Mouse (Mus musculus): ENCODE measurements around the gene Ppil3. TPM values are rescaled to one million over a fixed set of nuclear protein-coding genes. Genes with fewer than 3 reads are reported as not detected.

Ppil3 gene
- polyA plus RNA-seq, 1 experiment, result 50.2 TPM

GRCm38 (mm10) chr1:58420961-58421360, 24.3 kb downstream of the Ppil3 start:
- H3K4me3 ChIP-seq (replicated peaks; ENCODE audit: control insufficient read depth, low read depth, low read length), result no peak overlapping the region
- WGBS, result 39% methylated on average over 7 of the region's 7 CpGs
- TF ChIP-seq POLR2A (IDR thresholded peaks at IDR 0.05; ENCODE audit: borderline replicate concordance, control insufficient read depth, low read depth, low read length), result no peak
- no peak for TF ChIP-seq CTCF (IDR thresholded peaks at IDR 0.05; ENCODE audit: control insufficient read depth, insufficient read depth, low read length)
- no peak overlapping the region for H3K27ac ChIP-seq (ENCODE audit: control insufficient read depth, insufficient read depth, low read depth, low read length, poor library complexity)
- no peaks in the 10 kb centered on the region; the same call in 1 of the 2 replicates for H3K4me1 ChIP-seq (ENCODE audit: control insufficient read depth, insufficient read depth, low read length)

DNA sequence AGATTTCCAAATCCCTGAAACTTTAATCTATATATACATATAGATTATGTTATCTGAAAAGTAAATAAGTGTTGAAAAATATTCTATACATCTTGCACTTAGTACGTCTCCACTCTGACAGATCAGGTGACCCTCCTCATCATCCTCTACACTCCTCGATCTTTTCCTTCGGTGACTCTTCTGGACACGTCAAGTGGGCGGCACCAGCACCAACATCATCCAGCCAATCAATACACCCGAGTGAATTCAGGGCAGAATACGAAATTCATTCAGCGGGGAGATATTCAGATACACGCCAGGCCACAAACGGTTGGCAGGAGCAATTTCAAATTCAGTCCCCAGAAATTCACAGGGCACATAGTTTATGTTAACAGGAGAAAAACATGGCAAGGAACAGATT, 25.3 kb downstream of the Ppil3 start:
- 76% methylated on average over 10 of the region's 10 CpGs for WGBS
- TF ChIP-seq CTCF (IDR thresholded peaks at IDR 0.05; ENCODE audit: control insufficient read depth, insufficient read depth, low read length), result no peak
- TF ChIP-seq POLR2A (IDR thresholded peaks at IDR 0.05; ENCODE audit: borderline replicate concordance, control insufficient read depth, low read depth, low read length), result no peak
- no peaks in the 10 kb centered on the region; the same call in 1 of the 2 replicates for H3K4me1 ChIP-seq (ENCODE audit: control insufficient read depth, insufficient read depth, low read length)
- no peak overlapping the region for H3K27ac ChIP-seq (ENCODE audit: control insufficient read depth, insufficient read depth, low read depth, low read length, poor library complexity)
- no peak overlapping the region for H3K4me3 ChIP-seq (replicated peaks; ENCODE audit: control insufficient read depth, low read depth, low read length)

DNA sequence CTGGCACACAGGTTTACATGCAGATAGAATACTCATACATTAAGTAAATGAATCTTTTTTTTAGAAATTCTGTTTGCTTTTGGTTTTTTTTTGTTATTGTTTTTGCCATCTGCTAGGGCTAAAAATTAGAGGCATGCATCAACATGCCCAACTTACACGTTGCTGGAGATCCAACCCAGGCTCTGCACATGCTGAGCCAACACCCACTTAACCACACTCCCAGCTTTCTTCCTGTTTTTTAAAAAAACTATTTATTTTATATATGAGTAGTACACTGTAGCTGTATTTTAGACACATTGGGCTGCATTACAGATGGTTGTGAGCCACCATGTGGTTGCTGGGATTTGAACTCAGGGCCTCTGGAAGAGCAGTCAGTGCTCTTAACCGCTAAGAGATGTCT, 29.2 kb downstream of the Ppil3 start:
- H3K4me1 ChIP-seq (ENCODE audit: control insufficient read depth, insufficient read depth, low read length), result no peaks in the 10 kb centered on the region; the same call in 1 of the 2 replicates
- no peak overlapping the region for H3K27ac ChIP-seq (ENCODE audit: control insufficient read depth, insufficient read depth, low read depth, low read length, poor library complexity)
- 45% methylated on average over 2 of the region's 2 CpGs for WGBS
- H3K4me3 ChIP-seq (replicated peaks; ENCODE audit: control insufficient read depth, low read depth, low read length), result no peak overlapping the region
- TF ChIP-seq POLR2A (IDR thresholded peaks at IDR 0.05; ENCODE audit: borderline replicate concordance, control insufficient read depth, low read depth, low read length) (no peak), CTCF (IDR thresholded peaks at IDR 0.05; ENCODE audit: control insufficient read depth, insufficient read depth, low read length) (no peak)

GRCm38 (mm10) chr1:58415442-58415841, 29.8 kb downstream of the Ppil3 start:
- Histone ChIP-seq H3K4me1 (ENCODE audit: control insufficient read depth, insufficient read depth, low read length) (no peaks in the 10 kb centered on the region; the same call in 1 of the 2 replicates), H3K4me3 (replicated peaks; ENCODE audit: control insufficient read depth, low read depth, low read length) (no peak overlapping the region), H3K27ac (ENCODE audit: control insufficient read depth, insufficient read depth, low read depth, low read length, poor library complexity) (no peak overlapping the region)
- WGBS, result 28% methylated on average over 1 of the region's 1 CpGs
- TF ChIP-seq CTCF (IDR thresholded peaks at IDR 0.05; ENCODE audit: control insufficient read depth, insufficient read depth, low read length) (no peak), POLR2A (IDR thresholded peaks at IDR 0.05; ENCODE audit: borderline replicate concordance, control insufficient read depth, low read depth, low read length) (no peak)

DNA sequence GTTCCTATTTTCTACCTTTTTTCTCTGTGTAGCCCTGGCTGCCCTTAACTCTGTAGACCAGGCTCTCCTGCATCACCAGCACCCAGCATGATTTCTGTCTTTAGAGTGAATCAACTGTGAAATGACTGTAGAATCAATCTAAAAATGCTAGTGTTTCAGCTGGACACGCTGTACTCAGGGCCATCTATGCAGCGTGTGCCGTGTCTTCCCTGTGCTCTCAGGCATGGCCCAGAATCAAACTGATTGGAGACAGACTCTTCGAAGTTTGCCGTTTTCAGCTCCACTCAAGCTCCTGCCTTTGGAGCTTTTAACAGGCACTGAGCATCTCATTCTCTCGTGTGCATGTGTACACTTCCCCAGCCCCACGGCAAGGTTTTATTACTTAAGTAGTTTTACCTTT, 34.5 kb downstream of the Ppil3 start:
- WGBS, result 88% methylated on average over 7 of the region's 7 CpGs
- TF ChIP-seq CTCF (IDR thresholded peaks at IDR 0.05; ENCODE audit: control insufficient read depth, insufficient read depth, low read length) (no peak), POLR2A (IDR thresholded peaks at IDR 0.05; ENCODE audit: borderline replicate concordance, control insufficient read depth, low read depth, low read length) (no peak)
- Histone ChIP-seq H3K4me1 (ENCODE audit: control insufficient read depth, insufficient read depth, low read length) (no peaks in the 10 kb centered on the region; the same call in 1 of the 2 replicates), H3K4me3 (replicated peaks; ENCODE audit: control insufficient read depth, low read depth, low read length) (no peak overlapping the region), H3K27ac (ENCODE audit: control insufficient read depth, insufficient read depth, low read depth, low read length, poor library complexity) (no peak overlapping the region)

DNA sequence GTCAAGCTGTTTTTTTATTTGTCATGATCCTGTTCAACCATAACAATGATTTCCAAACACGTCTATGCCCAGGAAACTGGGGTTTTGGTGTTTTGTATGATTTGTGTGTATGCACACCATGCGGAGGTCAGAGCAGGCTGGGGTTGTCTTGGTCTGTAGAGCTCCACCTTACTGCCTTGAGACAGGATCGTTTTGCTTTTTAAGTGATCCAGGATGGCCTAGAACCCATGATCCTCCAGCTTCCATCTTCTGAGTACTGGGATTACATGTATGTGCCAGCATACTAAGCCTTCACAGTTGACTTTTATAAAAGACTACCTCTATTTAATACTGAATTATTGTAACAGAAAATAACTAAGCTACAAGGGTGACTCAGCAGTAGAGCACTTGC, 35.1 kb downstream of the Ppil3 start:
- TF ChIP-seq CTCF (IDR thresholded peaks at IDR 0.05; ENCODE audit: control insufficient read depth, insufficient read depth, low read length) (no peak), POLR2A (IDR thresholded peaks at IDR 0.05; ENCODE audit: borderline replicate concordance, control insufficient read depth, low read depth, low read length) (no peak)
- WGBS, result 52% methylated on average over 3 of the region's 3 CpGs
- Histone ChIP-seq H3K27ac (ENCODE audit: control insufficient read depth, insufficient read depth, low read depth, low read length, poor library complexity) (no peak overlapping the region), H3K4me1 (ENCODE audit: control insufficient read depth, insufficient read depth, low read length) (no peaks in the 10 kb centered on the region; the same call in 1 of the 2 replicates), H3K4me3 (replicated peaks; ENCODE audit: control insufficient read depth, low read depth, low read length) (no peak overlapping the region)

DNA sequence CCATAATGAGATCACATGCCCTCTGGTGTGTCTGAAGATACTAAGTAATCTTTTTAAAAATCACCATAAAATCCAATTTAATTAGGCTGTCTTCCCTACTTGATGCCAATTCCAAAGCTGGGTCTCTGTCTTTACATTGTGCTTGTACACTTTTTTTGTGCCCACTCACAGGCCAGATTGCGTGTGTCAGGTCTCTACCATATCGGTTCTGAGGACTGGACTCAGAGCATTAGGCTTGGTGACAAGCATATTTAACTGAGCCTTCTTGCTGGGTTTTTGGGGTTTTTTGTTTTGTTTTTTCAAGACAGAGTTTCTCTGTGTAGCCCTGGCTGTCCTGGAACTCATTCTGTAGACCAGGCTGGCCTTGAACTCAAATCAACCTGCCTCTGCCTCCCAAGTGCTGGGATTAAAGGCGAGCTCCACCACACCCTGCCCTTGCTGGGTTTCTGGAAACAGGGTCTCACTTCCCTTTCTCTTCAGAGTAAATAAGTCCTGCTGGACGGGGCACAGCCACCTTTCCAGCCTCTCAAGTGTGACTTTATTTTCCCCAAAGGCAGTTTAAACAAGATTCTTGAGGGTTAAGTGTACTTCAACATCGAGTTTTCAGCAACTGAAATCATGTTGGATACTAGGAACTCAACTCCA, 35.6 kb downstream of the Ppil3 start:
- WGBS, result 73% methylated on average over 5 of the region's 5 CpGs
- no peak overlapping the region for H3K27ac ChIP-seq (ENCODE audit: control insufficient read depth, insufficient read depth, low read depth, low read length, poor library complexity)
- TF ChIP-seq POLR2A (IDR thresholded peaks at IDR 0.05; ENCODE audit: borderline replicate concordance, control insufficient read depth, low read depth, low read length), result no peak
- TF ChIP-seq CTCF (IDR thresholded peaks at IDR 0.05; ENCODE audit: control insufficient read depth, insufficient read depth, low read length), result no peak
- no peaks in the 10 kb centered on the region; the same call in 1 of the 2 replicates for H3K4me1 ChIP-seq (ENCODE audit: control insufficient read depth, insufficient read depth, low read length)
- no peak overlapping the region for H3K4me3 ChIP-seq (replicated peaks; ENCODE audit: control insufficient read depth, low read depth, low read length)

- H3K27ac ChIP-seq (ENCODE audit: control insufficient read depth, insufficient read depth, low read depth, low read length, poor library complexity), result no peak overlapping the region
- 83% methylated on average over 6 of the region's 6 CpGs for WGBS
These were observed 37.1 kb downstream of the Ppil3 start for GRCm38 (mm10) chr1:58408141-58408540.

More at GRCm38 (mm10) chr1:58408141-58408540, 37.1 kb downstream of the Ppil3 start:
- no peaks in the 10 kb centered on the region; the same call in 1 of the 2 replicates for H3K4me1 ChIP-seq (ENCODE audit: control insufficient read depth, insufficient read depth, low read length)
- no peak overlapping the region for H3K4me3 ChIP-seq (replicated peaks; ENCODE audit: control insufficient read depth, low read depth, low read length)
- TF ChIP-seq CTCF (IDR thresholded peaks at IDR 0.05; ENCODE audit: control insufficient read depth, insufficient read depth, low read length) (no peak), POLR2A (IDR thresholded peaks at IDR 0.05; ENCODE audit: borderline replicate concordance, control insufficient read depth, low read depth, low read length) (no peak)

Data from bone marrow, adult 2 months (tissue).